Mouse (Mus musculus) thymus, postnatal 14 days (tissue): Measurements from ENCODE around the gene Gal3st2b.
"Not testable (repeated sequence)": the region's sequence is repeated elsewhere in the genome, so short reads cannot be mapped to it uniquely, and the experiment has no call there.

Experiments
- DNase-seq: peaks from one replicate; pipeline ENCODE4 v3.0.0; 2021

Gene Gal3st2b

DNA sequence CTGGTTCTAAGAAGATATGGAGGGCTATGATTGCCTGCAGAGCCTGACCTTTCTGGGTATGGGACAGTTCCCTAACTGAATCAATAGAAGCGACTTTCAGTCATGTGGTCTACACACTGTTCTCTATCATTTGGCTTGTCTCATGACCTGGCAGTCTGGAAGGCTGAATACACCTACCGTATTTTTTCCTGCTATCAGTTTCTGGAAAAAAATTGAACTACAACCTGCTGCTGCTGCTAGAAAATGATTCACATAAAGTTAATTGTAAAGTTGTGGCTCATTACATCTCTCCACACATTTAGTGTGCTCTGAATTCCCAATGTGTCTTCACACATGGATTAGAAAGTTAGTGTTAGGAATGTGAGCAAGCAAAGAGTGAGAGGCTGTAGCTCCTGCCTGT, at the start of gene Gal3st2b:
Gal3st2b (plus strand) TSS at position 301 of the 400 bp plus-strand sequence.
- not testable (repeated sequence) for DNase-seq

- DNase-seq = not testable (repeated sequence)
Measured at GRCm38 (mm10) chr1:93871594-93872105, 46.5 kb upstream of the Gal3st2b start.

GRCm38 (mm10) chr1:93874405-93874804, 43.7 kb upstream of the Gal3st2b start:
- not testable (repeated sequence) for DNase-seq

- not testable (repeated sequence) for DNase-seq
Measured at GRCm38 (mm10) chr1:93881778-93882177, 36.3 kb upstream of the Gal3st2b start.

- DNase-seq = not testable (repeated sequence)
Measured at GRCm38 (mm10) chr1:93890936-93891335, 27.2 kb upstream of the Gal3st2b start.

DNA sequence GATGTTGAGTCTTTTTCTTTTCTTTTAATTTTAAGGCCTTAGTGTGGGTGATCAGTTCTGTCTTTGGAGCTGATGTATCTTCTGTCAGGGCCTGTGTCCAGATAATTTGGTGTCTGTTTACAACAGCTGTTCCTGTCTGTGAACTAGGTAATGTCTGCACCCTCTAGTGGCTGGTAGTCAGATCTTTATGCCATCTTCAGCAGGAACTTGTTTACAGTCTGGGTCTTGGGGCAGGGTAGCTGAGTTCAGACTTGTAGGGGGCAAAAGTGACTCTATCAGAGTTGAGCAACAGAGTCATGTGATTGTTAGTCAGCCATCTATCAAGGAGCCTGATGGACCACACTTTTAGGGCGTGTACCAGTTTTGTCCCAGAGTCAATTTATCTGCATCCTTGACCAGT, 20.7 kb upstream of the Gal3st2b start:
- not testable (repeated sequence) for DNase-seq

GRCm38 (mm10) chr1:93901291-93901690, 16.8 kb upstream of the Gal3st2b start:
- not testable (repeated sequence) for DNase-seq

DNA sequence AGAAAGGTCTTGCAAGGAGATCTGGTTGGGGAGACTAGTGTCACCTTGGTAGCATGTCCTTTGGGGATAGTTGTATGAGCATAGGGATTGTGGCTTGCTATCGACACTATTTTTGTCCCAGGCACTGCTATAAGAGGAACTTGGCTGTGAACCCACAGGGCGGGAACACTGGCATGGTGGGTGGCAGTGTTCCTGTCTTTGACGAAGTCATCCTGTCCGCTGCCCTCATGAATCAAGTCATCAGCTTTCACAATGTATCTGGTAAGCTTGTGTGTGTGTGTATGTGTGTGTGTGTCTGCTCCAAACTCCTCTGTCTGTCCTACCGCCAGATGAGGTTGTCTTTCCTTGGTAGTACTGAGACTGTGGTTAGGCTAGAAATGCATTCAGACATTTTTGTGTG, 11.4 kb upstream of the Gal3st2b start:
- DNase-seq = not testable (repeated sequence)

DNA sequence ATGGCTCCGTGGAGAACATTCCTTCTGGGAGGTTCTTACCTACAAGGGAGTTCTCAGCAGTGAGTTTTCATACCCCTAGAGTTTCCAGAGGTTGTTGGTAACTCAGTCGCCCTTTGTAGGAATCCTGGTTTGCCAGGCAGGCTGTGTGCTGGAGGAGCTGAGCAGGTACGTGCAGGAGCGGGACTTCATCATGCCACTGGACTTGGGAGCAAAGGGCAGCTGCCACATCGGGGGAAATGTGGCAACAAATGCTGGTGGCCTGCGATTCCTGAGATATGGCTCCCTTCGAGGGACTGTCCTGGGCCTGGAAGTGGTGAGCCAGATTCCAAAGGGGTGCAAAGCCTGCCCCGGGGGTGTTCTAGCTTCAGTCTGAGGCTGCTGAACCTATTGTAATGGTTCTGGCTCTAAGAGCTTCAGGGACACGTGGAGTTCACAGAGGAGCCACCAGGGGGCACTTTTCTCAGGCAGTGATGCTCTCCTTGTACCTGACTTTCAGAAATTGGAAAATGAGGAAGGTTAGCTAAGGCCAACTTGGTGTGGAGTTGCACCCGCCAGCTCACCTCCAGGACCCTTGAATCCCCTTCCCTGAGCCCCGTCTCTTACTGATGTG, 9.0 kb upstream of the Gal3st2b start:
- not testable (repeated sequence) for DNase-seq

- not testable (repeated sequence) for DNase-seq
Measured at GRCm38 (mm10) chr1:93911877-93912276, 6.2 kb upstream of the Gal3st2b start.

- not testable (repeated sequence) for DNase-seq
Measured at GRCm38 (mm10) chr1:93917160-93917559, 951 bp upstream of the Gal3st2b start.

DNA sequence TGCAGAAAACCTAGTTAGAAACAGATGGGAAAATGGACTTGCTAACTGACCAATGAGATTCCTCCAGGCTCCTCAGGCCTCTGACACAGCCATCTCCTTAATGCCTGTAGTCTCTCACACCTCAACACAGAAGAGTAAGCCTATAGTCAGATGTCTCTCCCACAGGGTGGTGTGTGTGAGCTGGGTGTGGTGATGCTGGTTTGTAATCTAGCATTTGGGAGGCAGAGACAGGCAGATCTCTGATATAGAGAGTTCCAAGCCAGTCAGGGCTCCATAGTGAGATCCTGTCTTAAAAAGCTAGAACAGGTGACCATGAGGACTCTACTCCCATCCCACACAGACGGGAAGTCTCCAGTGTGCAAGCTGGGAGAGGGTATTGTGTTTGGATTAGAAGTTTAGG, 664 bp downstream of the Gal3st2b start:
- not testable (repeated sequence) for DNase-seq

GRCm38 (mm10) chr1:93919321-93919720, 1.2 kb downstream of the Gal3st2b start:
- not testable (repeated sequence) for DNase-seq

GRCm38 (mm10) chr1:93922609-93923008, 4.5 kb downstream of the Gal3st2b start:
- DNase-seq = not testable (repeated sequence)

DNA sequence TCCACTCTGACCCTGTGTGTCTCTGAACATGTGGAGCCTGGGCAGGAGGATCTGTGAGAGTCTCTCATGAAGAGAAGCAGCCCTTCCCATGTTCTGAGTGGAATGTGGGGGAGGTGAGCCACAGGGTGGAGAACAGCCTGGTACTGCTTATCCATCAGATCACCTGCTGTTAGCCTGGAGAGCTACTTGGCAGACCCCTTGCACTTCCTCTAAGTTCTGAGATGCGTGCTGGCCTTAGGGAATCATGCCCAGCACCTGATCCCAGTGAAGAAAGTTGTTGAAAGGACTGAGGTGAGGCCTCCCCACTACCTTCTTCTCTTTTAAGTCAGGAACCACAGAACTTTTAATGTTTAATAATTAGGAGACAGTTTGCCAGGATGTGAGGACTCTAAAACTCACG, 5.0 kb downstream of the Gal3st2b start:
- DNase-seq = not testable (repeated sequence)

- DNase-seq = not testable (repeated sequence)
Measured at GRCm38 (mm10) chr1:93935378-93935777, 17.3 kb downstream of the Gal3st2b start.

- DNase-seq = not testable (repeated sequence)
Measured at GRCm38 (mm10) chr1:93937807-93938206, 19.7 kb downstream of the Gal3st2b start.

GRCm38 (mm10) chr1:93938415-93938814, 20.3 kb downstream of the Gal3st2b start:
- DNase-seq = not testable (repeated sequence)

- DNase-seq = not testable (repeated sequence)
Measured at GRCm38 (mm10) chr1:93949087-93949486, 31.0 kb downstream of the Gal3st2b start.

GRCm38 (mm10) chr1:93966489-93966888, 48.4 kb downstream of the Gal3st2b start:
- not testable (repeated sequence) for DNase-seq

DNA sequence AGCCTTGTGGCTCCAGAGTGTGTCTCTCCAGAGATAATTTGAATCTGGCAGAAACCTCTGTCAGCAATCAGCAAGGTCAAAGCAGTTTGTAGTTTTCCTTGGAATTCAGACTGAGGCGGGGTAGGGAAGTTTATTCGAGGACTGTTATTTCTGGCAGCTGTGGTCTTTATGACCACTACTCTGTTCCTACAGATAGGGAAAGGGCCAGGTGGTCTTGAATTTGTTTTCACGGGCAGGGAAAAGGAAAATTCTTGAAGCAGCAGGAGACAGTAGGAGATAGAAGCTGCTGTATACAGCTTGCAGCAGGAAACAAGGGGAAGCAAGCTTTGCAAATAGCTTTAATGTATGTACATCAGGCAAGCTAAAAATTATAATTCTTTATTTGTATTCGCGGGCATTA, 52.3 kb downstream of the Gal3st2b start:
- DNase-seq = not testable (repeated sequence)

DNA sequence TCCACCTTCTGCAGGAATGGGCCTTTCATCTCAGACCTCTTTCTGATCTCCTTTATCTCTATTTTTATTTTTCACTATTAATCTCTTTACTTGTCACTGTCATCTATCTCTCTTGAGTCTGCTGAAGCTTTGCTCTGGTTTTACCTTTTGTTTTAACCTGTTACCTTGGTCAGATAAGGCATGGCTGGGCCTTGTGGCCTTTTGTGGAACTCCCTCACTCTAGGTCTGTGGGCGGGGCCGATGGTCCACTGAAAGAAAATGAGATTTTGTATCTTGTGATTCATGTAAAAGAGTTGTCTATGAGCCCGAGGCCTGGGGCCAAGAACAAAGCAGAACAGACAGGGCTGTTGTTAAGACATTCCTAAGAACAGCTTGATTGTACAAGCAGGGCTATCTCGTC, 52.7 kb downstream of the Gal3st2b start:
- not testable (repeated sequence) for DNase-seq

DNA sequence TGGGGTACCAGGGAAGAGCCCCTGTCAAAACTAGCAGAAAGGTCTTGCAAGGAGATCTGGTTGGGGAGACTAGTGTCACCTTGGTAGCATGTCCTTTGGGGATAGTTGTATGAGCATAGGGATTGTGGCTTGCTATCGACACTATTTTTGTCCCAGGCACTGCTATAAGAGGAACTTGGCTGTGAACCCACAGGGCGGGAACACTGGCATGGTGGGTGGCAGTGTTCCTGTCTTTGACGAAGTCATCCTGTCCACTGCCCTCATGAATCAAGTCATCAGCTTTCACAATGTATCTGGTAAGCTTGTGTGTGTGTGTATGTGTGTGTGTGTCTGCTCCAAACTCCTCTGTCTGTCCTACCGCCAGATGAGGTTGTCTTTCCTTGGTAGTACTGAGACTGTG, 57.7 kb downstream of the Gal3st2b start:
- DNase-seq = not testable (repeated sequence)

DNA sequence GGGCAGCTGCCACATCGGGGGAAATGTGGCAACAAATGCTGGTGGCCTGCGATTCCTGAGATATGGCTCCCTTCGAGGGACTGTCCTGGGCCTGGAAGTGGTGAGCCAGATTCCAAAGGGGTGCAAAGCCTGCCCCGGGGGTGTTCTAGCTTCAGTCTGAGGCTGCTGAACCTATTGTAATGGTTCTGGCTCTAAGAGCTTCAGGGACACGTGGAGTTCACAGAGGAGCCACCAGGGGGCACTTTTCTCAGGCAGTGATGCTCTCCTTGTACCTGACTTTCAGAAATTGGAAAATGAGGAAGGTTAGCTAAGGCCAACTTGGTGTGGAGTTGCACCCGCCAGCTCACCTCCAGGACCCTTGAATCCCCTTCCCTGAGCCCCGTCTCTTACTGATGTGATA, 60.2 kb downstream of the Gal3st2b start:
- not testable (repeated sequence) for DNase-seq

- not testable (repeated sequence) for DNase-seq
Measured at GRCm38 (mm10) chr1:93980932-93981331, 62.8 kb downstream of the Gal3st2b start.
